In the genomic region with DNA sequence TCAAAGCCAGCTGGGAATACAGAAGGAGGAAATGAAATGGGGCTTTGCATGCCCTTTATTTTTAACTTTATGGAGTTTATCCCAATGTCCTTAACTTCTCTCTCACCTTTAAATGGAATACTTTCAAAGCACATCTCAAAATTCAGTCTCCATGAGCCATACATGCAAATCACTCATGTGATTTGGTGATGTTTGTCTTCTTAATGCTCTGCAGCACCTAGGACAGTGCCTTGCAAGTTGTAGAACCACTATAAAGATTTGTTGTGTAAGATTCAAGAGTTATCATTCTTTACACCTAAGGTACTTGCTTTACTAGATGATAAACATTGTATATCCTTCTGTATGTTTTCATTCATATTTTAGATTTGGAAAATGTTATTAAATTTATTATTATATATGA, we compare ENCODE assay signal across 9 mouse cellular contexts. TPM values are rescaled to one million over a fixed set of nuclear protein-coding genes. Genes with fewer than 3 reads are reported as not detected.
DNase-seq lines count a peak whose midpoint lies in the region; ATAC-seq and TF ChIP-seq lines count a peak whose summit lies in the region.
"Had no signal": no experiment of that assay in that cellular context is flagged by ENCODE, and none has a peak within 500 bp of the region (broad histone marks: within the 10 kb centered on the region; RNA-seq: fewer than 3 reads in every experiment).

No protein-coding gene starts in this region.

- no peak overlapping the region for H3K27ac ChIP-seq in heart, embryonic 14.5 days (replicated peaks in 1 of 2; ENCODE audit: control insufficient read depth in 1 of 2, insufficient read depth in 1 of 2, low read depth in 2 of 2, low read length in 2 of 2)
- H3K27ac ChIP-seq in embryonic facial prominence, embryonic 11.5 days (replicated peaks; ENCODE audit: low read depth, low read length): no peak overlapping the region
- H3K27ac ChIP-seq in hindbrain, postnatal 0 days: no peak overlapping the region
- no peak overlapping the region for H3K27ac ChIP-seq in midbrain, embryonic 15.5 days

- no peak for DNase-seq in heart, adult 9 months (ENCODE audit: low spot score in 2 of 2)
- no peak for DNase-seq in embryonic facial prominence, embryonic 11.5 days (ENCODE audit: low spot score)
- DNase-seq in hindbrain, postnatal 0 days (ENCODE audit: low spot score): no peak
- no peak for DNase-seq in spleen, postnatal 36 days (ENCODE audit: low spot score in 2 of 2)
- DNase-seq in ovary, postnatal 14 days (ENCODE audit: low spot score): no peak
- DNase-seq: gastrocnemius, postnatal 36 days had no signal

- H3K4me3 ChIP-seq in heart, embryonic 14.5 days (ENCODE audit: control insufficient read depth in 1 of 2, insufficient read depth in 1 of 2, low read depth in 1 of 2, low read length in 2 of 2): no peak overlapping the region
- peak overlapping the region; percentile 24 for H3K4me3 ChIP-seq in embryonic facial prominence, embryonic 11.5 days (ENCODE audit: low read depth, low read length)
- H3K4me3 ChIP-seq in hindbrain, postnatal 0 days (ENCODE audit: low read length): peak overlapping the region; percentile 95
- peak overlapping the region; percentile 90 for H3K4me3 ChIP-seq in midbrain, embryonic 15.5 days

- no peaks in the 10 kb centered on the region; the same call in 1 of the 2 replicates for H3K9me3 ChIP-seq in heart, embryonic 14.5 days (ENCODE audit: control insufficient read depth, low read length)
- no peaks in the 10 kb centered on the region for H3K9me3 ChIP-seq in embryonic facial prominence, embryonic 11.5 days (replicated peaks; ENCODE audit: control insufficient read depth, low read length)
- H3K9me3 ChIP-seq in hindbrain, postnatal 0 days (ENCODE audit: low read length): no peaks in the 10 kb centered on the region
- H3K9me3 ChIP-seq in midbrain, embryonic 15.5 days: no peaks in the 10 kb centered on the region

- ATAC-seq in heart, embryonic 14.5 days (ENCODE audit: insufficient number of reproducible peaks, insufficient read depth, low FRiP score, low read depth): no peak
- ATAC-seq in embryonic facial prominence, embryonic 11.5 days (replicated peaks; ENCODE audit: insufficient number of reproducible peaks, low FRiP score, low TSS enrichment, low read depth): no peak
- no peak for ATAC-seq in hindbrain, postnatal 0 days
- ATAC-seq in midbrain, embryonic 15.5 days (replicated peaks): no peak
- no peak for ATAC-seq in megakaryocyte, adult 5-6 weeks (ENCODE audit: poor library complexity, severe bottlenecking)

- peak overlapping the region; percentile 97 for H3K4me2 ChIP-seq in heart, embryonic 14.5 days (ENCODE audit: low read length)
- H3K4me2 ChIP-seq in embryonic facial prominence, embryonic 11.5 days (ENCODE audit: low read depth, low read length): peak overlapping the region; percentile 96; the same call in 1 of the 2 replicates
- H3K4me2 ChIP-seq in hindbrain, postnatal 0 days (ENCODE audit: low read depth, low read length): peak overlapping the region; percentile 87
- H3K4me2 ChIP-seq in midbrain, embryonic 15.5 days: peak overlapping the region; percentile 93

- no peak overlapping the region for H3K9ac ChIP-seq in heart, embryonic 14.5 days (ENCODE audit: low read length)
- no peak overlapping the region for H3K9ac ChIP-seq in embryonic facial prominence, embryonic 11.5 days (replicated peaks; ENCODE audit: low read length)
- 0 out of 2 replicates have a peak overlapping the region, but pooled peaks have one; percentile 17 for H3K9ac ChIP-seq in hindbrain, postnatal 0 days (replicated peaks; ENCODE audit: low read length)
- 0 out of 2 replicates have a peak overlapping the region, but pooled peaks have one; percentile 99 for H3K9ac ChIP-seq in midbrain, embryonic 15.5 days

- H3K36me3 ChIP-seq in heart, embryonic 14.5 days (ENCODE audit: control insufficient read depth, insufficient read depth, low read length): 0 out of 2 replicates have a peak, but pooled peaks cover 7% of the 10 kb centered on the region
- H3K36me3 ChIP-seq in embryonic facial prominence, embryonic 11.5 days (replicated peaks; ENCODE audit: control insufficient read depth, insufficient read depth, low read depth, low read length): no peaks in the 10 kb centered on the region
- 0 out of 2 replicates have a peak, but pooled peaks cover 4% of the 10 kb centered on the region for H3K36me3 ChIP-seq in hindbrain, postnatal 0 days (ENCODE audit: insufficient read depth, low read length)
- no peaks in the 10 kb centered on the region for H3K36me3 ChIP-seq in midbrain, embryonic 15.5 days (replicated peaks)

- TF ChIP-seq CTCF in hindbrain, postnatal 0 days (IDR thresholded peaks at IDR 0.05; ENCODE audit: low read depth): no peak

- no peaks in the 10 kb centered on the region for H3K27me3 ChIP-seq in heart, embryonic 14.5 days (ENCODE audit: control insufficient read depth, insufficient read depth, low read length)
- no peaks in the 10 kb centered on the region for H3K27me3 ChIP-seq in embryonic facial prominence, embryonic 11.5 days (ENCODE audit: control insufficient read depth, insufficient read depth, low read length)
- no peaks in the 10 kb centered on the region for H3K27me3 ChIP-seq in hindbrain, postnatal 0 days (ENCODE audit: insufficient read depth, low read length)
- H3K27me3 ChIP-seq in midbrain, embryonic 15.5 days (replicated peaks): no peaks in the 10 kb centered on the region

- H3K4me1 ChIP-seq in heart, embryonic 14.5 days (ENCODE audit: control insufficient read depth in 2 of 2, insufficient read depth in 2 of 2, low read length in 2 of 2): peaks cover 0 to 23% of the 10 kb centered on the region in 2 experiments; a peak in 3 of 4 replicates
- peaks cover 3% of the 10 kb centered on the region; the same call in 1 of the 2 replicates for H3K4me1 ChIP-seq in embryonic facial prominence, embryonic 11.5 days (ENCODE audit: control insufficient read depth, insufficient read depth, low read length)
- H3K4me1 ChIP-seq in hindbrain, postnatal 0 days (ENCODE audit: insufficient read depth, low read length): peaks cover 17% of the 10 kb centered on the region
- H3K4me1 ChIP-seq in midbrain, embryonic 15.5 days: peaks cover 31% of the 10 kb centered on the region

RNA-seq across cellular contexts. Expression of a gene that starts 2.9 kb away (rescaled TPM):
- 25.7 and 27.1 TPM in 2 replicates for polyA plus RNA-seq in heart, embryonic 14.5 days (2014; fragmentation: Nextera tagmentation; extraction: Ambion mirVana)
- polyA plus RNA-seq in embryonic facial prominence, embryonic 11.5 days (2014; fragmentation: Nextera tagmentation; extraction: Ambion mirVana): 44.8 and 45.3 TPM in 2 replicates
- 30.5 and 35.8 TPM in 2 replicates for total RNA-seq in hindbrain, postnatal 0 days (2014; rRNA removed)
- 23.5 and 24.4 TPM in 2 replicates for polyA plus RNA-seq in hindbrain, postnatal 0 days (2015; fragmentation: Nextera tagmentation; extraction: Ambion mirVana)
- 34.8 and 37.0 TPM in 2 replicates for polyA plus RNA-seq in midbrain, embryonic 15.5 days (2015; fragmentation: Nextera tagmentation; extraction: Ambion mirVana)
- 40.5 and 44.3 TPM in 2 replicates for total RNA-seq in megakaryocyte, adult 5-6 weeks (2015)
- 31.0 and 35.2 TPM in 2 replicates for total RNA-seq in megakaryocyte, adult 5-6 weeks (2017)

RNA-seq across cellular contexts. Expression of a gene that starts 28.4 kb away (rescaled TPM):
- polyA plus RNA-seq in heart, embryonic 14.5 days (2014; fragmentation: Nextera tagmentation; extraction: Ambion mirVana): 13.2 and 13.7 TPM in 2 replicates
- 19.9 and 21.1 TPM in 2 replicates for polyA plus RNA-seq in embryonic facial prominence, embryonic 11.5 days (2014; fragmentation: Nextera tagmentation; extraction: Ambion mirVana)
- total RNA-seq in hindbrain, postnatal 0 days (2014; rRNA removed): 83.7 and 86.6 TPM in 2 replicates
- polyA plus RNA-seq in hindbrain, postnatal 0 days (2015; fragmentation: Nextera tagmentation; extraction: Ambion mirVana): 27.5 and 27.6 TPM in 2 replicates
- 34.5 and 36.6 TPM in 2 replicates for polyA plus RNA-seq in midbrain, embryonic 15.5 days (2015; fragmentation: Nextera tagmentation; extraction: Ambion mirVana)
- total RNA-seq in megakaryocyte, adult 5-6 weeks (2015): 22.0 and 24.6 TPM in 2 replicates
- 34.3 and 34.4 TPM in 2 replicates for total RNA-seq in megakaryocyte, adult 5-6 weeks (2017)

RNA-seq across cellular contexts. Expression of a gene that starts 28.4 kb away (rescaled TPM):
- 88.8 and 91.9 TPM in 2 replicates for polyA plus RNA-seq in heart, embryonic 14.5 days (2014; fragmentation: Nextera tagmentation; extraction: Ambion mirVana)
- 163 and 169 TPM in 2 replicates for polyA plus RNA-seq in embryonic facial prominence, embryonic 11.5 days (2014; fragmentation: Nextera tagmentation; extraction: Ambion mirVana)
- total RNA-seq in hindbrain, postnatal 0 days (2014; rRNA removed): 24.9 and 31.3 TPM in 2 replicates
- 69.7 and 78.5 TPM in 2 replicates for polyA plus RNA-seq in hindbrain, postnatal 0 days (2015; fragmentation: Nextera tagmentation; extraction: Ambion mirVana)
- polyA plus RNA-seq in midbrain, embryonic 15.5 days (2015; fragmentation: Nextera tagmentation; extraction: Ambion mirVana): 79.5 and 81.8 TPM in 2 replicates
- total RNA-seq in megakaryocyte, adult 5-6 weeks (2015): 98.7 and 109 TPM in 2 replicates
- 88.8 and 107 TPM in 2 replicates for total RNA-seq in megakaryocyte, adult 5-6 weeks (2017)

Comparison
In these comparisons a context has a peak if more than half of its experiments do, and no peak if none do; other contexts are left out.
1. H3K4me3 ChIP-seq: peak in embryonic facial prominence, embryonic 11.5 days (single experiment), hindbrain, postnatal 0 days (single experiment) and midbrain, embryonic 15.5 days (single experiment); none in heart, embryonic 14.5 days (0 of 2).
2. H3K9ac ChIP-seq: peak in hindbrain, postnatal 0 days (single experiment) and midbrain, embryonic 15.5 days (single experiment); none in heart, embryonic 14.5 days (single experiment) and embryonic facial prominence, embryonic 11.5 days (single experiment).
3. Peak in every context shown above with its lines, with median percentiles within 50 percentile points of each other: H3K4me2 ChIP-seq.